Mouse (Mus musculus) liver, embryonic 14.5 days (tissue): Measurements from ENCODE around the gene Slx4ip. TPM values are rescaled to one million over a fixed set of nuclear protein-coding genes. Genes with fewer than 3 reads are reported as not detected.

Experiments used
- ATAC-seq: fragments of 200-750 bp; cut with Nextera tagmentation; 2 replicates; pipeline ENCODE4 v1.8.0; 2017; ENCODE audit warnings: moderate number of reproducible peaks, mild to moderate bottlenecking, moderate library complexity; ENCODE audit not compliant: insufficient read depth
- DNase-seq, 3 experiments: peaks; one replicate each; pipeline ENCODE4 v3.0.0-alpha.2; 2012 to 2013; ENCODE audit warnings: low read depth in 3 of 3, low spot score in 3 of 3
- H3K27ac ChIP-seq: fragments of 300-500 bp; sonication (generic); 2 replicates; pipeline ENCODE4 v1.5.1; 2014; ENCODE audit warnings: moderate library complexity, mild to moderate bottlenecking, control low read depth, inconsistent platforms
- H3K27me3 ChIP-seq: fragments of 300-500 bp; sonication (generic); 2 replicates; pipeline ENCODE4 v1.6.1; 2014; ENCODE audit warnings: mild to moderate bottlenecking, low read length, moderate library complexity; ENCODE audit not compliant: control insufficient read depth, insufficient read depth
- H3K36me3 ChIP-seq: fragments of 300-500 bp; sonication (generic); replicated peaks from 2 replicates; pipeline ENCODE4 v1.6.1; 2014; ENCODE audit warnings: low read depth; ENCODE audit not compliant: control insufficient read depth, insufficient read depth
- H3K4me1 ChIP-seq, 2 experiments: fragments of 200-500 bp in 1 of 2; fragments of 300-500 bp in 1 of 2; sonication (generic) in 1 of 2; replicated peaks; 2 replicates each; pipeline ENCODE4 v1.6.1; 2012 to 2014; ENCODE audit warnings: antibody characterized with exemption in 1 of 2, inconsistent platforms in 1 of 2, low read length in 1 of 2; ENCODE audit not compliant: control insufficient read depth in 2 of 2, insufficient read depth in 2 of 2
- H3K4me2 ChIP-seq: fragments of 300-500 bp; sonication (generic); 2 replicates; pipeline ENCODE4 v1.6.1; 2014; ENCODE audit warnings: low read depth, mild to moderate bottlenecking, control low read depth, moderate library complexity
- H3K4me3 ChIP-seq, 2 experiments: fragments of 200-500 bp in 1 of 2; fragments of 300-500 bp in 1 of 2; sonication (generic) in 1 of 2; 2 replicates each; pipeline ENCODE4 v1.5.1; 2012 to 2014; ENCODE audit warnings: low read depth in 2 of 2, low read length in 2 of 2, mild to moderate bottlenecking in 2 of 2, control low read depth in 1 of 2, inconsistent platforms in 1 of 2, moderate library complexity in 1 of 2; ENCODE audit not compliant: insufficient read depth in 1 of 2
- H3K9ac ChIP-seq: fragments of 300-500 bp; sonication (generic); replicated peaks from 2 replicates; pipeline ENCODE4 v1.6.1; 2014; ENCODE audit warnings: mild to moderate bottlenecking, control low read depth, moderate library complexity
- H3K9me3 ChIP-seq: fragments of 300-500 bp; sonication (generic); 2 replicates; pipeline ENCODE4 v1.6.1; 2016; ENCODE audit warnings: low read length, mixed read lengths; ENCODE audit not compliant: control insufficient read depth
- CTCF ChIP-seq: IDR thresholded peaks from 2 replicates; pipeline ENCODE4 v1.5.1; 2016; ENCODE audit warnings: antibody characterized with exemption, low read depth, control low read depth
- EP300 ChIP-seq: IDR thresholded peaks from 2 replicates; pipeline ENCODE4 v1.6.1; 2016; ENCODE audit warnings: antibody characterized with exemption, low read depth
- WGBS: fragments of 180-500 bp; shearing (Covaris S2); extraction: QIAGEN DNeasy Blood & Tissue Kit; methylation state at CpG from one replicate; pipeline ENCODE4 v1.1.7; 2014; ENCODE audit not compliant: insufficient replicate concordance; 5-methylcytosine and 5-hydroxymethylcytosine counted together
- polyA plus RNA-seq, 2 experiments: library from polyadenylated mRNA; depleted of rRNA in 1 of 2; stranded (reverse) in 1 of 2; unstranded in 1 of 2; fragments of >200 nt; fragmentation: Nextera tagmentation in 1 of 2; extraction: Ambion mirVana in 1 of 2; gene quantifications; 2 replicates each; pipeline versions ENCODE4 v1.2.1 to v1.2.3; 2012 to 2014

Gene Slx4ip
- polyA plus RNA-seq, 2 experiments, result 1.2 to 1.8 TPM

- no peaks in the 10 kb centered on the region for H3K36me3 ChIP-seq
- WGBS, result 69% methylated on average over 2 of the region's 2 CpGs
- H3K27me3 ChIP-seq, result no peaks in the 10 kb centered on the region
- DNase-seq, result no peak
- H3K9me3 ChIP-seq, result no peaks in the 10 kb centered on the region
- no peaks in the 10 kb centered on the region for H3K4me1 ChIP-seq
- H3K27ac ChIP-seq, result no peak overlapping the region
- H3K4me2 ChIP-seq, result no peak overlapping the region
- no peak overlapping the region for H3K9ac ChIP-seq
- TF ChIP-seq EP300 (no peak), CTCF (no peak)
- ATAC-seq, result no peak
- no peak overlapping the region for H3K4me3 ChIP-seq
Observed at GRCm38 (mm10) chr2:137049367-137049766, 158.3 kb downstream of the Slx4ip start.

DNA sequence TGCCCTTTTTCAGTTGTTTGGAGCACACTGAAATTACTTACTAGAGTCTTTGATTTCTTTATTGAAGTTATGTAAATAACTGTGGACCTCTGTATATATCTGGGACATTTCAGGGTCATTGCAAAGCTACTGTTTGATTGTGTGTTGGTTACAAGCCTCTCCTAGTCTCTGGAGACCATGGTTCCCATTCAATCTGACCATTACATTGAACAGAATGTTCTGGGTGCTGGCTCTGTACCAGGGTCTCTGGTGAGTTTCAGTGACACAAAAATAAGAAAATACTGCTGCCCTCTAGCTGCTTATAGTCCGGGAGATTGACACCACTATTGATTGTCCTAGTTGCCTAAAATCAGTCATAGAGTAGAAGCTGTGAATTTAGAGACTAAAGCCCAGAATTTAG lies 158.9 kb downstream of the Slx4ip start:
- H3K36me3 ChIP-seq, result no peaks in the 10 kb centered on the region
- H3K4me3 ChIP-seq, result no peak overlapping the region
- DNase-seq (no peak), ATAC-seq (no peak)
- no peaks in the 10 kb centered on the region for H3K27me3 ChIP-seq
- H3K27ac ChIP-seq, result no peak overlapping the region
- no peaks in the 10 kb centered on the region; the same call in 1 of the 2 replicates for H3K9me3 ChIP-seq
- no peaks in the 10 kb centered on the region for H3K4me1 ChIP-seq
- H3K4me2 ChIP-seq, result no peak overlapping the region
- no peak for TF ChIP-seq CTCF
- no peak for TF ChIP-seq EP300
- H3K9ac ChIP-seq, result no peak overlapping the region
- 61% methylated on average over 1 of the region's 1 CpGs for WGBS

DNA sequence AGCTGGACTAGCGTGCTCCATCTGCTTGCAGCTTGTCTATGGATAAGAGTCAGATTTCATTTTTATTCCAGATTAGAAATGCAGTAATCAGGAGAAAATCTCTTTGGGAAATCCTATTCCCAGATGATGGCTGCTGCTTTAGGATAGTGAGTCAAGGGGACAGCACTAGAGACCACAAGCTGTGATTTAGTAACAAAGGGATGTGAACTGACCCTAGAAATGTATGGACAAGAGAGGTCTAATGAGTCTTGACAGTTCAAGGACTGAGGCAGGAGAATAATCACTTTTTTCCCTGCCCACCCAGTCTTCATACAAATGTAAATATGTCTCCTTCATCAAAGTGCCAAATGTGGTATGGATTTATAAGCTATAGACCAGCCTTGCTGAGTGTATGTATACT lies 172.8 kb downstream of the Slx4ip start:
- Histone ChIP-seq H3K9me3 (no peaks in the 10 kb centered on the region), H3K27me3 (no peaks in the 10 kb centered on the region), H3K4me1 (no peaks in the 10 kb centered on the region), H3K36me3 (no peaks in the 10 kb centered on the region), H3K4me2 (no peak overlapping the region), H3K9ac (no peak overlapping the region), H3K27ac (no peak overlapping the region), H3K4me3 (no peak overlapping the region)
- ATAC-seq (no peak), DNase-seq (no peak)
- WGBS, result 82% methylated on average over 1 of the region's 1 CpGs
- TF ChIP-seq EP300, result no peak
- no peak for TF ChIP-seq CTCF

DNA sequence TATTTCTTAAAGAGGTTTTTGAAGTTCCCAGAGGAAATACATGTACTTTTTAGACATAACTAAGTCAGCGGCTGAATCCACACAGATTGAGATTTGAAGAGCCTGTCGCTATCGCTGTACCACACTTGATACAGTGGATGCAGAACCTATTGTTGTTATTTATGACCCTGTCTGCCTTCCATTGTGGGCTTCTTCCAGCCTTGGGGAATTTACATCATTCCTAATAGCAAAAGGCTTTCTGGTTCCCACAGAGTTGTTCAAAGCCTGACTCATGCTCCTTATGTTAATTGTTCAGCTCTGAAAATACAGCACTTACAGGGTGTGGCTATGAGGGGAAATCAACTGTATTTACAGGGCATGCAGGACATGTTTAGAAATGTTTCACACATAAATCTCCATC lies 173.5 kb downstream of the Slx4ip start:
- DNase-seq (no peak), ATAC-seq (no peak)
- no peak overlapping the region for H3K4me2 ChIP-seq
- no peak overlapping the region for H3K9ac ChIP-seq
- H3K4me1 ChIP-seq, result no peaks in the 10 kb centered on the region
- WGBS, result 70% methylated on average over 3 of the region's 3 CpGs
- TF ChIP-seq EP300, result no peak
- no peak overlapping the region for H3K27ac ChIP-seq
- H3K27me3 ChIP-seq, result no peaks in the 10 kb centered on the region
- H3K4me3 ChIP-seq, result no peak overlapping the region
- no peaks in the 10 kb centered on the region for H3K9me3 ChIP-seq
- H3K36me3 ChIP-seq, result no peaks in the 10 kb centered on the region

DNA sequence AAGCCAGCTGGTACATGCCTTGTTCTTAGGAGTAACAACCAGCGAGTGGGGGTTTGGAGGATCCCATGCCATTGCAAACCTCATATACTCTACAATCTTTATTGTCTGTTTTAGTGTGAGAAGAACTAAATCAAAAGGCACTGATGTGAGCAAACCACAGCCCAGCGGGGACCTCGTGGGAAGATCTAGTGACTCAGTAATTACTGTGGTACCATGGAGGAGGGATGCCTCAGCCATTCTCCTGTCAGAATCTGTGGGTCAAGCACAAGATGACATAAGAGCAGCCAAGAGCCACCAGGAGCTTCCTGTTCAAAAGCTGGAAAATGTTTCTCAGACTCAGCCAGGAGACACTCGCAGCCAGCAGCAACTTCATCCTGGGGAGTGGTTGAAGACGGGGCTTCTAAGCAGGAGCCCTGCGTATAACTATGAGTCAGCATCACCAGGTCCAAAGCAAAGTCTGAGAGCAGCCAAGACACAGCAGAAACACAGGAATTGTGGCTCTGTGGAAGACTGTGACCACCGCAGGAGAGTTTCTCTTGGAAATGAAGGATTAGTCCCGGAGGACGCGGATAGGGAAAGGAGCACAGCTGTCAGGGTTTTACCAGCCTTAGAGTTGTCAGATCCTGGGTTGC lies 176.6 kb downstream of the Slx4ip start:
- H3K9ac ChIP-seq, result no peak overlapping the region
- 77% methylated on average over 10 of the region's 10 CpGs for WGBS
- no peak overlapping the region for H3K27ac ChIP-seq
- DNase-seq (no peak), ATAC-seq (no peak)
- TF ChIP-seq EP300, result no peak
- TF ChIP-seq CTCF, result no peak
- H3K9me3 ChIP-seq, result no peaks in the 10 kb centered on the region
- H3K4me3 ChIP-seq, result no peak overlapping the region
- H3K27me3 ChIP-seq, result no peaks in the 10 kb centered on the region
- no peaks in the 10 kb centered on the region for H3K36me3 ChIP-seq
- no peaks in the 10 kb centered on the region for H3K4me1 ChIP-seq
- no peak overlapping the region for H3K4me2 ChIP-seq
